Mouse (Mus musculus) spleen, postnatal 36 days (tissue): ENCODE results near the gene Ubap2.

Experiments used
- DNase-seq, 2 experiments: peaks; one replicate each; pipeline ENCODE4 v3.0.0; 2022; ENCODE audit warnings: low spot score in 2 of 2, mixed read lengths in 1 of 2

Ubap2 gene

GRCm38 (mm10) chr4:41165693-41166475 lies 109.1 kb downstream of the Ubap2 start:
- peak; percentile 15 to 47 for DNase-seq

GRCm38 (mm10) chr4:41164974-41165373 lies 110.0 kb downstream of the Ubap2 start:
- DNase-seq: no peak

- DNase-seq: no peak
Observed at GRCm38 (mm10) chr4:41161232-41161631, 113.7 kb downstream of the Ubap2 start.

GRCm38 (mm10) chr4:41158251-41158650 lies 116.7 kb downstream of the Ubap2 start:
- no peak for DNase-seq

- DNase-seq: no peak
Observed at GRCm38 (mm10) chr4:41156961-41157360, 118.0 kb downstream of the Ubap2 start.

- no peak for DNase-seq
Observed at GRCm38 (mm10) chr4:41153146-41153545, 121.8 kb downstream of the Ubap2 start.

- no peak for DNase-seq
Observed at GRCm38 (mm10) chr4:41151186-41151585, 123.8 kb downstream of the Ubap2 start.

GRCm38 (mm10) chr4:41149891-41150290 lies 125.1 kb downstream of the Ubap2 start:
- DNase-seq: no peak
